Mouse (Mus musculus) left cerebral cortex, postnatal 14 days (tissue): ENCODE results near the gene Csnk1e. TPM values are rescaled to one million over a fixed set of nuclear protein-coding genes. Genes with fewer than 3 reads are reported as not detected.

Source experiments
- DNase-seq, 2 experiments: peaks; one replicate each; pipeline ENCODE4 v3.0.0; 2021 to 2022; ENCODE audit warnings: low spot score in 2 of 2, mixed read lengths in 1 of 2
- intact Hi-C: fragments of 180-260 bp; cut with DNase I; formaldehyde crosslinking; loops from one replicate; pipeline ENCODE4 v1.15.1; 2025
- microRNA-seq, 2 experiments: library from miRNA; unstranded; fragments of <30 nt; microRNA quantifications; one replicate each; pipeline ENCODE4 v1.2.0; 2022
- total RNA-seq, 2 experiments: library from RNA; stranded (reverse); gene quantifications; 2 replicates each; pipeline ENCODE4 v1.2.3; 2021

Gene Csnk1e
- total RNA-seq, 2 experiments from 2014 or later, result 142 to 166 TPM

DNA sequence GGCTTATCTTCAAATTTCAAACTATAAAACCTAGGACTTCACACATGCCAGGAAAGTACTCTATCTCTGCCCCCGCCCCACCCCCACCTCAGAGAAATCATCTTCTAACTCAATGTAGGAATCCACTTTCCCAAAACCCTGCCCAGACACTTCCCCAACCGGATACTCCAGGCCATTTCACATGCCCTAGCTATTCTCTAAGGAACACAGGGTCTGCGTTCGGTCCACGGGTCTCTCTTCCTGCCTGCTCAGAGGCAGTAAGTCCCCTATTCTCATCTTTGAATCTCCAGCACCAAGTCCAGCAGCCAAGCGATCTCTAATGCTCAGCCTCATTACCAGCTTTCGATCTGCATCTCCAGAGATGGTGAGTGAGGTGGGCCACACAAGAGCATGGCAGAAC lies 75.7 kb downstream of the Csnk1e start:
- DNase-seq, result no peak
- intact Hi-C loops, result no loop called here

DNA sequence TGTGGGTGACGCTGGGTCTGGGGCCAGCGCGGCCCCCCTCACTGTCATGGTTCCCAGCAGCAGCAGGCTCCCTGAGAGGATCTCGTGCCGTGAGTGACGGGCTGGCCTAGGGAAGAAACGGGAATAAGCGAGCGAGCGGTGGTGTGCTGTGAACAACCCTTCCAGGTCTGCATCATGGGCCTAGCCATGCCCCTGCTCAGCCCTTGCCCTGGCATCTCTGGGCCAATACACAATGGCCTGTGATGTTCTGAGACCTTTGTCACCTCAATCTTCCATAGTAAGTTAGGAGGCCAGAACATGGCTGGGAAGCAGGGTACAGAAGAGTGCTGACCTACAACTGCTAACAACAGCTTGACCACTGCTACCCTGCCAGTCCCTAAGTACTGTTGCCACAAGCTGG lies 76.8 kb downstream of the Csnk1e start:
- no peak for DNase-seq
- intact Hi-C loops, result no loop called here

DNA sequence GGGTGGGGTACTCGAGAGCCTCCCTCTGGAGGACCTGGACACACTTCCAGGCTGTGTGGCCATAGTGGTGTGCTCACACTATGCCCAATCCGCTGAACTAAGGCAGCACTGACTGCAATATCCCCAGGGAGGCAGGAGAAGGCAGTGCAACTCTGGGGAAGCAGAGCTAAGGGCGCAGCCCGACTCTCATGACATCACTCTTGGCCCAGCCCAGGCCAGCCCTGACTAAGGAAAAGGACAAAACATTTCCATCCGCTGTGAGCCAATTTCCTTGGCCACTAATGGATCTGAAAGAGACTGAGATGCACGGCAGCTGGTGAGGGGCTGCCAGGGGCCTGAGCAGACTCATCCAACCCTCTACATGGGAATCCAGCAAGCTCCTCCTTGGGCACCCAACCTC lies 77.7 kb downstream of the Csnk1e start:
- DNase-seq, result no peak
- intact Hi-C loops, result no loop called here

- intact Hi-C loops, result no loop called here
- DNase-seq, result no peak
Observed at GRCm38 (mm10) chr15:79374760-79375159, 80.6 kb downstream of the Csnk1e start.

- intact Hi-C loops, result no loop called here
- no peak for DNase-seq
Observed at GRCm38 (mm10) chr15:79370281-79370843, 85.0 kb downstream of the Csnk1e start.

DNA sequence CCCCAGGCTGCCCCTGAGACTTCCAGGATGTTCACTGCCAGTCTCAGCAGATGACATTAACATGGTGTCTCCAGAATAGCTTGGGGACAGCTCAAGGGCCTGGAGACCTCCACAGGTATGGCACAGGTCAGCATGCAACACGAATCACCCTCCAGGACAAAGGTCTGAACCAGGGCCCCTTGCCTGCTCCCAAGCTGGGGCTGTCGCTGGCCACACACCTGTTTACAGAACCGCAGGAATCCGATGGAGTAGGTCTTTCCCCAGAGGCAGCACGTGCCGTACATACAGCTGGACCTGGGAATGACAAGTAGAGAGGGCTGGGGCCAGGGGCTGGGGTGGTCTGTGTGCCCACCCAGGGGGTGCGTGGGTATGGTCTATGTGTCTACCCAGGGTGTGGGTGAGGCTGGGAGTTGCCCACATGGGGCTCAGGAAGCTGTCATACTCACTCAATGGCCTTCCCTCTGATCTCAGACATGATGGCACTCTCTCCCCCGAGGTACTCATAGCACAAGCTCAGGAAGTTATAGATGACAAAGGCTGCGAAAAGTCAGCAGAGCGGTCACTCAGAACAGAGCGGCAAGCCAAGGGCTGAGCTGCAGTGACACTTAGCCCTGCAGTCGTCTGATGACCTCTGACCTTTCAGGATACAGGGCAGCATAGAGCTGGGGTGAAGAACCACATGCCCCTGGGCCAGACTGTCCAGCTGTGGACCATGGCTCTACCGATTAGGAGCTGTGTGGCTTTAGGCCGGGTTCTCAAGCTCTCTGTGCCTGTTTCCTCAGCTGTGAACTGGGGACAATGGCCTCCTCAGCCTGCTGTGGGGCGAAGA lies 85.7 kb downstream of the Csnk1e start:
- DNase-seq, result no peak
- intact Hi-C loops, result no loop called here

GRCm38 (mm10) chr15:79368861-79369440 lies 86.4 kb downstream of the Csnk1e start:
- no peak for DNase-seq
- intact Hi-C loops, result no loop called here

GRCm38 (mm10) chr15:79368313-79368811 lies 87.0 kb downstream of the Csnk1e start:
- intact Hi-C loops, result no loop called here
- DNase-seq, result no peak

Small RNAs within 50 kb of the gene (microRNA-seq; reads per million reads assigned to microRNA genes)
- gene Gm44302 (0 reads per million in 2 experiments), gene Mir1943 (1.0 to 1.6 reads per million in 2 experiments)

Other genes starting within 250 kb of the Csnk1e start
- gene Pick1, start 226.4 kb downstream of the Csnk1e start, total RNA-seq, result 10 to 100 TPM; 52.0 to 56.4 TPM
- gene Gm49486, start 226.2 kb downstream of the Csnk1e start, total RNA-seq, result 1 to 10 TPM in 1 of 2 experiments, under 1 TPM in 1; 0.94 to 1.2 TPM
- gene Slc16a8, start 200.8 kb downstream of the Csnk1e start, total RNA-seq, result not detected
- 1 to 10 TPM; 3.3 to 7.0 TPM for gene Baiap2l2, start 170.0 kb downstream of the Csnk1e start, total RNA-seq
- gene Pla2g6, start 127.2 kb downstream of the Csnk1e start, total RNA-seq, result 10 to 100 TPM; 21.5 to 23.0 TPM
- gene Maff, start 108.9 kb downstream of the Csnk1e start, total RNA-seq, result 1 to 10 TPM; 1.4 to 2.6 TPM
- gene Tmem184b, start 52.0 kb downstream of the Csnk1e start, total RNA-seq, result 10 to 100 TPM; 56.2 to 56.8 TPM
- 100 to 1,000 TPM; 166 to 177 TPM for gene Kcnj4, start 49.7 kb upstream of the Csnk1e start, total RNA-seq
- gene Kdelr3, start 60.8 kb upstream of the Csnk1e start, total RNA-seq, result 1 to 10 TPM; 1.3 to 1.6 TPM
- 100 to 1,000 TPM; 363 to 364 TPM for gene Ddx17, start 91.2 kb upstream of the Csnk1e start, total RNA-seq
- gene Dmc1, start 149.5 kb upstream of the Csnk1e start, total RNA-seq, result under 1 TPM; 0.59 to 0.87 TPM
- 10 to 100 TPM in 1 of 2 experiments, 1 to 10 TPM in 1; 7.0 to 12.4 TPM for gene Fam227a, start 203.4 kb upstream of the Csnk1e start, total RNA-seq
- 10 to 100 TPM; 65.3 to 69.2 TPM for gene Cby1, start 203.6 kb upstream of the Csnk1e start, total RNA-seq
- gene Tomm22, start 215.3 kb upstream of the Csnk1e start, total RNA-seq, result 10 to 100 TPM; 97.8 to 99.7 TPM
- 10 to 100 TPM; 56.1 to 66.2 TPM for gene Josd1, start 232.4 kb upstream of the Csnk1e start, total RNA-seq
- gene Gtpbp1, start 235.3 kb upstream of the Csnk1e start, total RNA-seq, result 10 to 100 TPM; 44.1 to 44.7 TPM